9 mouse cellular contexts compared by ENCODE assay signal in the genomic region with DNA sequence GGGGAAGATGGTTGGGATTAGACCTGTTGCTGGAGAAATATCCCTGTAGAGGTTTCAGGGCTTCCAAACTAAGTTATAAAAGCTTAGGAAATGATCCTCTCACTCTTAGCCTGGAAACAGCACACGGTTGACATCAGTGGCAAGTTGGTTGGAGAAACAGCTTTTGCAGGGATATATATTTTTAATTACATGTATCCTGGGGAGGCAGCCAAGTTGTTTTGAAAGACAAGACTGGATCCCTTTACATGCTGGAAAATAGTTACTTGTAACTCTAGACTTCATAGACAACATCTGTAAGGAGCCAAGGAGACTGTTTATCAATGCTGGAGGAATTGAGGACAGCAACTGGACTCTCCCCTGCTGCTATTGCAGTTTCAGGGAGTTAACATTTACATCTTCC. TPM values are rescaled to one million over a fixed set of nuclear protein-coding genes. Genes with fewer than 3 reads are reported as not detected.
DNase-seq lines count a peak whose midpoint lies in the region; ATAC-seq and TF ChIP-seq lines count a peak whose summit lies in the region.
"Had no signal": no experiment of that assay in that cellular context is flagged by ENCODE, and none has a peak within 500 bp of the region (broad histone marks: within the 10 kb centered on the region; RNA-seq: fewer than 3 reads in every experiment).

No protein-coding gene starts in this region.

- no peaks in the 10 kb centered on the region for H3K9me3 ChIP-seq in kidney, postnatal 0 days (replicated peaks; ENCODE audit: low read length)
- no peaks in the 10 kb centered on the region for H3K9me3 ChIP-seq in embryonic facial prominence, embryonic 13.5 days
- no peaks in the 10 kb centered on the region for H3K9me3 ChIP-seq in hindbrain, embryonic 13.5 days
- H3K9me3 ChIP-seq in liver, embryonic 16.5 days (replicated peaks; ENCODE audit: control insufficient read depth, low read length) = no peaks in the 10 kb centered on the region

- peaks cover 42% of the 10 kb centered on the region for H3K4me1 ChIP-seq in kidney, postnatal 0 days (replicated peaks; ENCODE audit: insufficient read depth, low read length)
- H3K4me1 ChIP-seq in embryonic facial prominence, embryonic 13.5 days = peaks cover 8% of the 10 kb centered on the region
- peaks cover 26% of the 10 kb centered on the region for H3K4me1 ChIP-seq in hindbrain, embryonic 13.5 days (replicated peaks)
- H3K4me1 ChIP-seq in liver, embryonic 16.5 days (ENCODE audit: control insufficient read depth, low read depth, low read length) = peaks cover 4% of the 10 kb centered on the region

- peak overlapping the region; percentile 29 for H3K9ac ChIP-seq in kidney, postnatal 0 days (ENCODE audit: low read depth, low read length)
- H3K9ac ChIP-seq in embryonic facial prominence, embryonic 13.5 days = 0 out of 2 replicates have a peak overlapping the region, but pooled peaks have one; percentile 40
- H3K9ac ChIP-seq in hindbrain, embryonic 13.5 days = no peak overlapping the region
- no peak overlapping the region for H3K9ac ChIP-seq in liver, embryonic 16.5 days (ENCODE audit: low read depth, low read length)

- no peaks in the 10 kb centered on the region for H3K27me3 ChIP-seq in kidney, postnatal 0 days (ENCODE audit: insufficient read depth, low read length)
- peaks cover 10% of the 10 kb centered on the region for H3K27me3 ChIP-seq in embryonic facial prominence, embryonic 13.5 days
- peaks cover 19% of the 10 kb centered on the region for H3K27me3 ChIP-seq in hindbrain, embryonic 13.5 days
- peaks cover 34% of the 10 kb centered on the region for H3K27me3 ChIP-seq in liver, embryonic 16.5 days (ENCODE audit: control insufficient read depth, insufficient read depth, low read depth, low read length)

- H3K4me3 ChIP-seq in kidney, postnatal 0 days (replicated peaks; ENCODE audit: low read depth, low read length) = peak overlapping the region; percentile 95
- peak overlapping the region; percentile 28 for H3K4me3 ChIP-seq in embryonic facial prominence, embryonic 13.5 days
- 0 out of 2 replicates have a peak overlapping the region, but pooled peaks have one; percentile 0 for H3K4me3 ChIP-seq in hindbrain, embryonic 13.5 days
- peak overlapping the region; percentile 28 for H3K4me3 ChIP-seq in liver, embryonic 16.5 days (ENCODE audit: low read depth, low read length)

- TF ChIP-seq CTCF in kidney, postnatal 0 days (IDR thresholded peaks at IDR 0.05; ENCODE audit: low read depth) = no peak

- no peak for ATAC-seq in kidney, postnatal 0 days (replicated peaks; ENCODE audit: low FRiP score, low read depth)
- no peak for ATAC-seq in embryonic facial prominence, embryonic 13.5 days (ENCODE audit: insufficient number of reproducible peaks, insufficient read depth, low FRiP score, low TSS enrichment, low read depth)
- no peak for ATAC-seq in hindbrain, embryonic 13.5 days (ENCODE audit: low FRiP score)
- ATAC-seq in liver, embryonic 16.5 days (ENCODE audit: low read depth) = no peak
- ATAC-seq: forebrain, embryonic 16.5 days had no signal

- peak; percentile 73 for DNase-seq in kidney, postnatal 0 days (ENCODE audit: low spot score)
- DNase-seq in kidney, adult 9 months = no peak
- DNase-seq in right cerebral cortex, postnatal 25 days = no peak
- no peak for DNase-seq in cerebellum, postnatal 4 days (ENCODE audit: low spot score in 2 of 2)
- DNase-seq: right cerebral cortex, postnatal 14 days had no signal

- WGBS in kidney, postnatal 0 days = 3% methylated on average over 1 of the region's 1 CpGs
- 31% methylated on average over 1 of the region's 1 CpGs for WGBS in embryonic facial prominence, embryonic 13.5 days
- WGBS in hindbrain, embryonic 13.5 days = 62% methylated on average over 1 of the region's 1 CpGs
- WGBS in liver, embryonic 16.5 days (ENCODE audit: insufficient replicate concordance) = 43% methylated on average over 1 of the region's 1 CpGs

- peak overlapping the region; percentile 82 for H3K4me2 ChIP-seq in kidney, postnatal 0 days (ENCODE audit: low read length)
- peak overlapping the region; percentile 47 for H3K4me2 ChIP-seq in embryonic facial prominence, embryonic 13.5 days
- H3K4me2 ChIP-seq in hindbrain, embryonic 13.5 days = peak overlapping the region; percentile 26; the same call in 1 of the 2 replicates
- H3K4me2 ChIP-seq in liver, embryonic 16.5 days (ENCODE audit: low read depth, low read length) = peak overlapping the region; percentile 36

- H3K36me3 ChIP-seq in kidney, postnatal 0 days (ENCODE audit: insufficient read depth, low read length) = peaks cover 15% of the 10 kb centered on the region
- H3K36me3 ChIP-seq in embryonic facial prominence, embryonic 13.5 days = peaks cover 16% of the 10 kb centered on the region
- 0 out of 2 replicates have a peak, but pooled peaks cover 4% of the 10 kb centered on the region for H3K36me3 ChIP-seq in hindbrain, embryonic 13.5 days
- no peaks in the 10 kb centered on the region; the same call in 1 of the 2 replicates for H3K36me3 ChIP-seq in liver, embryonic 16.5 days (ENCODE audit: control insufficient read depth, insufficient read depth)

- H3K27ac ChIP-seq in kidney, postnatal 0 days = peak overlapping the region; percentile 20
- 0 out of 2 replicates have a peak overlapping the region, but pooled peaks have one; percentile 39 for H3K27ac ChIP-seq in embryonic facial prominence, embryonic 13.5 days
- H3K27ac ChIP-seq in hindbrain, embryonic 13.5 days = no peak overlapping the region
- H3K27ac ChIP-seq in liver, embryonic 16.5 days (ENCODE audit: low read length) = no peak overlapping the region

RNA-seq across cellular contexts. Expression of gene Fzd4, which starts 1.9 kb away (rescaled TPM):
- 29.6 and 30.9 TPM in 2 replicates for polyA plus RNA-seq in kidney, postnatal 0 days (2015; fragmentation: Nextera tagmentation; extraction: Ambion mirVana)
- 5.4 and 5.7 TPM in 2 replicates for polyA plus RNA-seq in embryonic facial prominence, embryonic 13.5 days (2015; fragmentation: Nextera tagmentation; extraction: Ambion mirVana)
- 2.1 and 2.4 TPM in 2 replicates for polyA plus RNA-seq in hindbrain, embryonic 13.5 days (2015; fragmentation: Nextera tagmentation; extraction: Ambion mirVana)
- polyA plus RNA-seq in liver, embryonic 16.5 days (2015; fragmentation: Nextera tagmentation; extraction: Ambion mirVana) = 2.0 and 2.6 TPM in 2 replicates

RNA-seq across cellular contexts. Expression of gene Tmem135, which starts 2.0 kb away (rescaled TPM):
- 41.6 and 45.5 TPM in 2 replicates for polyA plus RNA-seq in kidney, postnatal 0 days (2015; fragmentation: Nextera tagmentation; extraction: Ambion mirVana)
- polyA plus RNA-seq in embryonic facial prominence, embryonic 13.5 days (2015; fragmentation: Nextera tagmentation; extraction: Ambion mirVana) = 24.0 and 26.0 TPM in 2 replicates
- 20.3 and 24.5 TPM in 2 replicates for polyA plus RNA-seq in hindbrain, embryonic 13.5 days (2015; fragmentation: Nextera tagmentation; extraction: Ambion mirVana)
- polyA plus RNA-seq in liver, embryonic 16.5 days (2015; fragmentation: Nextera tagmentation; extraction: Ambion mirVana) = 17.6 and 18.6 TPM in 2 replicates

Comparison
In these comparisons a context has a peak if more than half of its experiments do, and no peak if none do; other contexts are left out.
1. H3K27ac ChIP-seq: peak in kidney, postnatal 0 days (single experiment) and embryonic facial prominence, embryonic 13.5 days (single experiment); none in hindbrain, embryonic 13.5 days (single experiment) and liver, embryonic 16.5 days (single experiment).
2. H3K4me2 ChIP-seq: peak in every context shown above with its lines; median percentile 82 in kidney, postnatal 0 days; 47 in embryonic facial prominence, embryonic 13.5 days; 36 in liver, embryonic 16.5 days; 26 in hindbrain, embryonic 13.5 days.
3. H3K4me3 ChIP-seq: peak in every context shown above with its lines; median percentile 95 in kidney, postnatal 0 days; 28 in embryonic facial prominence, embryonic 13.5 days; 28 in liver, embryonic 16.5 days; 0 in hindbrain, embryonic 13.5 days.
4. H3K9ac ChIP-seq: peak in kidney, postnatal 0 days (single experiment) and embryonic facial prominence, embryonic 13.5 days (single experiment); none in hindbrain, embryonic 13.5 days (single experiment) and liver, embryonic 16.5 days (single experiment).